Mouse (Mus musculus): ENCODE data around the gene Dcaf1. TPM values are rescaled to one million over a fixed set of nuclear protein-coding genes. Genes with fewer than 3 reads are reported as not detected.

Gene Dcaf1
- polyA plus RNA-seq, 1 experiment: 23.5 TPM

GRCm38 (mm10) chr9:106879471-106879870, 57.8 kb downstream of the Dcaf1 start:
- no peak for DNase-seq (ENCODE audit: low spot score)

GRCm38 (mm10) chr9:106881071-106881755, 59.5 kb downstream of the Dcaf1 start:
- DNase-seq (ENCODE audit: low spot score): no peak

- no peak for DNase-seq (ENCODE audit: low spot score)
These were observed 60.5 kb downstream of the Dcaf1 start for GRCm38 (mm10) chr9:106882176-106882575.

GRCm38 (mm10) chr9:106883085-106883484, 61.4 kb downstream of the Dcaf1 start:
- DNase-seq (ENCODE audit: low spot score): no peak

GRCm38 (mm10) chr9:106884306-106884705, 62.6 kb downstream of the Dcaf1 start:
- DNase-seq (ENCODE audit: low spot score): no peak

- DNase-seq (ENCODE audit: low spot score): no peak
These were observed 63.6 kb downstream of the Dcaf1 start for GRCm38 (mm10) chr9:106884996-106885900.

- DNase-seq (ENCODE audit: low spot score): peak; percentile 41
These were observed 64.4 kb downstream of the Dcaf1 start for GRCm38 (mm10) chr9:106885901-106886731.

GRCm38 (mm10) chr9:106886828-106887702, 65.4 kb downstream of the Dcaf1 start, which contains the start of gene Rbm15b:
Rbm15b (minus strand) TSS chr9:106887428.
- peak; percentile 94 for DNase-seq (ENCODE audit: low spot score)

- DNase-seq (ENCODE audit: low spot score): no peak
These were observed 66.7 kb downstream of the Dcaf1 start for GRCm38 (mm10) chr9:106888346-106888745.

- no peak for DNase-seq (ENCODE audit: low spot score)
These were observed 67.6 kb downstream of the Dcaf1 start for GRCm38 (mm10) chr9:106889321-106889720.

- no peak for DNase-seq (ENCODE audit: low spot score)
These were observed 69.0 kb downstream of the Dcaf1 start for GRCm38 (mm10) chr9:106890496-106891240.

GRCm38 (mm10) chr9:106891341-106891741, 69.7 kb downstream of the Dcaf1 start:
- no peak for DNase-seq (ENCODE audit: low spot score)

- peak; percentile 93 for DNase-seq (ENCODE audit: low spot score)
These were observed 70.3 kb downstream of the Dcaf1 start, which contains the start of gene Manf for GRCm38 (mm10) chr9:106891829-106892551. Manf (minus strand) TSS chr9:106891979.

GRCm38 (mm10) chr9:106892552-106892875, 70.8 kb downstream of the Dcaf1 start:
- DNase-seq (ENCODE audit: low spot score): no peak

- DNase-seq (ENCODE audit: low spot score): no peak
These were observed 71.7 kb downstream of the Dcaf1 start for GRCm38 (mm10) chr9:106893327-106893726.

- peak; percentile 4 for DNase-seq (ENCODE audit: low spot score)
These were observed 77.2 kb downstream of the Dcaf1 start for GRCm38 (mm10) chr9:106898901-106899300.

- peak; percentile 12 for DNase-seq (ENCODE audit: low spot score)
These were observed 79.9 kb downstream of the Dcaf1 start for GRCm38 (mm10) chr9:106901596-106901995.

GRCm38 (mm10) chr9:106903099-106903790, 81.6 kb downstream of the Dcaf1 start:
- no peak for DNase-seq (ENCODE audit: low spot score)

GRCm38 (mm10) chr9:106903791-106904134, 82.1 kb downstream of the Dcaf1 start:
- DNase-seq (ENCODE audit: low spot score): no peak

Measured in urinary bladder, adult 2 months (tissue).